Mouse (Mus musculus): ENCODE measurements around the gene Zfp54. TPM values are rescaled to one million over a fixed set of nuclear protein-coding genes. Genes with fewer than 3 reads are reported as not detected.
"Not testable (repeated sequence)": the region's sequence is repeated elsewhere in the genome, so short reads cannot be mapped to it uniquely, and the experiment has no call there.

Gene Zfp54
- total RNA-seq (2022): 1 to 10 TPM in 1 of 4 experiments, under 1 TPM in 3; 0.84 to 1.6 (median 0.87) TPM

- peak; percentile 13 to 42 for DNase-seq (ENCODE audit: low spot score in 2 of 2)
Measured at GRCm38 (mm10) chr17:21422664-21423599, at the start of gene Zfp54. Zfp54 (plus strand) TSS chr17:21423227.

GRCm38 (mm10) chr17:21375311-21375710 lies 47.7 kb upstream of the Zfp54 start:
- DNase-seq (ENCODE audit: low spot score in 2 of 2): no peak

GRCm38 (mm10) chr17:21383391-21384056 lies 39.5 kb upstream of the Zfp54 start, which contains the start of gene Zfp677:
Zfp677 (plus strand) TSS chr17:21383748.
- peak; percentile 18 to 34 for DNase-seq (ENCODE audit: low spot score in 2 of 2)

DNA sequence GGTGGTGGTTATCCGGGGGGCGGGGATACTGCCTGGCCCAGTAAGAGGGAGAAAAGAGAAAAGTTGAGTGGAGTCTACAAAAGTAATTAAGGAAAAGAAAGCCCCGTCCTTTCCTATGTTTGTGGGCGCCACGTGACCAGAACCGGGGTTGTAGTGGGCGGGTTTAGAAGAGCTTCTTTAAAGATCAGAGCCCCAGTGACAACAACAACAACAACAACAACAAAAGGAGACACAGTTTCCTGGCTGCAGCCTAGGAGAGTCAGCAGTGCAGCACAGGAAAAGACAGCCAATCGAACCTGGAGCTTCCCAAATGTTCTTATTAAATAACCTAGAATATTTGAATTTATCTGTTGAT lies 39.0 kb upstream of the Zfp54 start:
- DNase-seq (ENCODE audit: low spot score in 2 of 2): no peak

DNA sequence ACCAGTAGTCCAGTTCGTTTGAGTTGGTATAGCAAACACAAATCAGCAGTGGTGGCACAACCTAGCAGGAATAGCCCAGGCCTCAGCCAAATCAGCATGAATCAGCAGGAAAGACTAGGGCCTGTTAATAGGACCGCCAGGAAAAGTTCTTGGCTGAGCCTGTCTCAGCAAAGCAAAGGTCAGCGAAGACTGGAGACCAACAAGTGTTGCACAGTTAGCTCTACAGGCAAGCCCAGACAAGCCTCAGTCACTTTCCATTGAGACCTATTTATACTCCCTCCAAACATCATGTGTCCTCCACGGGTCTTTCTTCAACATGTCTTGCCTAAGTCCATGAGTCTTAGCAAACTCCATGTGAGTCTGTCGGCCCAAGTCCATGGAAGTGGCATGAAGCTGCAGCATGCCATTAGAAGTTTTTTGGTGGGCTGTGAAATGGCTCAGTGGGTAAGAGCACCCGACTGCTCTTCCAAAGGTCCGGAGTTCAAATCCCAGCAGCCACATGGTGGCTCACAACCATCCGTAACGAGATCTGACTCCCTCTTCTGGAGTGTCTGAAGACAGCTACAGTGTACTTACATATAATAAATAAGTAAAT lies 15.9 kb downstream of the Zfp54 start:
- DNase-seq (ENCODE audit: low spot score in 2 of 2): not testable (repeated sequence)

- DNase-seq (ENCODE audit: low spot score in 2 of 2): peak; percentile 58 to 76
Measured at GRCm38 (mm10) chr17:21449669-21450068, 26.6 kb downstream of the Zfp54 start.

GRCm38 (mm10) chr17:21450138-21450704 lies 27.2 kb downstream of the Zfp54 start, which contains the start of gene Zfp51:
Zfp51 (plus strand) TSS chr17:21450374.
- DNase-seq (ENCODE audit: low spot score in 2 of 2): peak; percentile 85

GRCm38 (mm10) chr17:21463550-21463949 lies 40.5 kb downstream of the Zfp54 start:
- DNase-seq (ENCODE audit: low spot score in 2 of 2): no peak

- DNase-seq (ENCODE audit: low spot score in 2 of 2): no peak
Measured at GRCm38 (mm10) chr17:21472032-21472652, 49.1 kb downstream of the Zfp54 start.

GRCm38 (mm10) chr17:21472653-21473307 lies 49.8 kb downstream of the Zfp54 start:
- DNase-seq (ENCODE audit: low spot score in 2 of 2): no peak

DNA sequence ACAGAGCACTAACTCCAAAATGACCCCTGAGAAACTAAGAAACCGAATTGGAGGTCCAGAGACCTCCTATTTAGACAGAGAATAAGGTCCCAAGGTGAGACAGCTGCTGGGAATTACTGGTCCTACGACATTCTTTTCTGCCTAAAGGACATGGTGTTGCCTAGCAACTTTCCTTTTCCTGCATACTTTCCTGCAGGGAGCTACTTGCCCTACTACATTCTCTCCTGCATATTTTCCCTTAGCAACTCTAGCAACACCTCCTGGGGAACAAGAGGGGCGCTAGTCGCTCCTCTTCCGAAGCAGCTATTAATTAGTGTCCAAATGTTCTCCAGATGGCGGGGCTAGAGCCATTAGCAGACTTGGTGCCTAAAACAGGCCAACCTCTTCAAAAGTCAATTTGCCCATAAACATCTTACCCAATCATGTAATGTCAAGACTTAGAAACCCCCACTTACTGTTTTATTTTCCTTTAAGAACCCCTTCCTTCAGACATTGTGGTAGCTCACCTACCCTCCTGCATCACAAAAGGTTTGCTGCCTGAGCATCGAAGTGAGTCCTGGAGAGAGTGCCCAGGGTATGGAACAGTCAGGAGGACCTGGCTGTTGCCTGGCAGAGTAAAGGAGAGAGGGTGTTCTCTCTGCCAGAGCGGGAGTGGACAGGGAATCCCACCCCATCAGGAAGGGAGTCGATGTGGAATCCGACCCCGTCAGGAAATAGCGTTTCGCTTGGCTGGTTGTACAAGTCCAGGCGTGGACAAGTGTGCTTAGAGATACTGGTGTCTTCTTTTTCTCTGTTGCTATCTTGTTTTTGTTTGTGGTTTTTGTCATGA lies 50.5 kb downstream of the Zfp54 start:
- no peak for DNase-seq (ENCODE audit: low spot score in 2 of 2)

DNA sequence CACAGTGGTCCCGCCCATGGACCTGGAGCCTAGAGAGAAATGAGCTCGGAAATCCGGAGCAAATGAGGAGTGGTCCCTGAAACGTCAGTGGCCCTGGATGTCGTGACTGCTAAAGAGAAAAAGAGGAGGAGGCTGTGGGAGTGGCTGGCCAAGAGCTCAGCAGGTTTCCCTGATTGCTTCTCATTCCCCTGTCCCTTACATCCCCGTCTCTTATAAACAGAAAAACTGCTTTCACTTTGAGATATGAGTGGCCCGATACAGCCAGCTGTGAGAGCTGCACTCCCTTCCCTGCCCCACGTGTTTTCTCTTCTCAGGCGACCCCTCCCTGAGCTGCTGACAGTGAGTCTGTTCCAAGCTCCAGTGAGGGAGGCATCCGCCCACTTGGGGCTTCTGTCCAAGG lies 51.7 kb downstream of the Zfp54 start:
- not testable (repeated sequence) for DNase-seq (ENCODE audit: low spot score in 2 of 2)

DNA sequence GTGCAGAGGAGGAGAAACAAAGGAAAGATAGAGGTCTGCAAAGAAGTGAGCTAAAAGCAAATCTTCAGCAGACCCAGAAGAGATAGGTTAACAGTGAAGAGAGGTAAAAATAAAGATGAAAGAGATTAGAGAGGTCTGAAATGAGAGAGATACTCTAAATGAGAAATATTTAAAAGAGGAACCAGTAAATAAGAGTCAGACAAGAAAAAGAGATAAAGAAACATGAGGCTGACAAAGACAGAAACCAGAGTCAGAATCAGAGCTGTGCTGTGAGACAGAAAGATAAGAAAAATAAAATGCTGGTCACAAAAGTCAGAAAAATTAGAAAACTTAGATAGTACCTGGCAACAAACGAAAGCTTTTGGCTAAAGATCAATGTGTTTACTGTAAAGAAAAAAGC lies 52.3 kb downstream of the Zfp54 start:
- DNase-seq (ENCODE audit: low spot score in 2 of 2): not testable (repeated sequence)

GRCm38 (mm10) chr17:21476351-21476750 lies 53.3 kb downstream of the Zfp54 start:
- not testable (repeated sequence) for DNase-seq (ENCODE audit: low spot score in 2 of 2)

DNA sequence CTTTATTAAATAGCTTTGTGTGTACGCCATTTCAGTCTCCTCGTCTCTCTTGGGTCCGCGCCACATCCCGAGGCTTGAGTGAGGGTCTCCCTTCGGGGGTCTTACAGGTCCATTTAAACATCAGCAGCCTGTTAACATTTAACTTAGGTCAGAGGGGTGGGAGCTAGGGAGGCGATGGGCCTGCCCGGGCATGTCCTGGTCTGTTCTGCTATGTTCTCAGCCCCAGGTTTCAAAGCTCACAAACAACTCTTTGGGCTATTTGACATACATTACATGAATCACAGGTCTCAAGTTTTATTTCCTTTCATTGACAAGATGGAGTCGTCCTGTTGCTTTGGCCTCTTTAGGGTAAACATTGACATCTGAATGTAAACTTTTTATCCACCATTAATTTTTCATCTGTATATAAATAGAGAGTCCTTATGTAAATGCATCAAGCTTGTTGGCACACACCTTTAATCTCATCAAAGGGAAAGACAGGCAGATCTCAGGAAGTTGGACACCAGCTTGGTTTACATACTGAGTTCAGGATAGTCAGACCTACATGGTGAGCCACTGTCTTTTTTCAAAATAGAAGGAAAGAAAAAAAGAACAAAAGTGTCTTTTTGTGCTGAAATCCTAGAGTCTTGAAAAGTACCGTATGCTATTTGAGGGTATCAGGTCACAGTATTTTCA lies 55.2 kb downstream of the Zfp54 start:
- DNase-seq (ENCODE audit: low spot score in 2 of 2): not testable (repeated sequence)

Measured in layer of hippocampus, adult 8-10 months (tissue).